ENCODE assay signal across 10 mouse cellular contexts in the genomic region with DNA sequence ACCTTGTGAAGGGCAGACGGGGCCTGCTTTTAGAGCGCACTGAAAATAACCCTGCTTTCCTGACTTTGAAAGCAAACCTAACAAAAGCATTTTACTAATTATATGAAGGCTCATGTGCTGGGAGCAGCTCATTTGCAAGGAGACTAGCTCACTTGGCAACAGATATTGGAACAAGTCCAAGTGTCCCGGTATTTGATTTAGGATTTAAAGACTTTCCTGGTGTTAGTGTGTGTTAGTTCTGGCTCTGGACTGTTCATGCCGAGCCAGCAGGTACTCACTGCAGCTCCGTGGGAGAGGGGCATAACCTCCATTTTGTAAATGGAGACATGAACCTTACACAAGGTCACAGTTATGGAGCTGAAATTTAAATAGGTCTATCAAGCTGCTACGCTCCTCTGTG. TPM values are rescaled to one million over a fixed set of nuclear protein-coding genes. Genes with fewer than 3 reads are reported as not detected.
DNase-seq lines count a peak whose midpoint lies in the region; ATAC-seq and TF ChIP-seq lines count a peak whose summit lies in the region.
"Had no signal": no experiment of that assay in that cellular context is flagged by ENCODE, and none has a peak within 500 bp of the region (broad histone marks: within the 10 kb centered on the region; RNA-seq: fewer than 3 reads in every experiment).

No protein-coding gene starts in this region.

- TF ChIP-seq CTCF in kidney, adult 2 months (conservative IDR thresholded peaks at IDR 0.05; ENCODE audit: insufficient read depth, insufficient read length, low read depth, low read length): no peak

- no peaks in the 10 kb centered on the region for H3K27me3 ChIP-seq in kidney, adult 2 months (replicated peaks; ENCODE audit: control insufficient read depth, insufficient read depth, low read length)
- no peaks in the 10 kb centered on the region for H3K27me3 ChIP-seq in kidney, embryonic 14.5 days (ENCODE audit: control insufficient read depth, insufficient read depth, low read length)
- H3K27me3 ChIP-seq: Patski had no signal

- TF ChIP-seq POLR2A in kidney, adult 2 months (IDR thresholded peaks at IDR 0.05; ENCODE audit: low read depth, low read length): no peak

- H3K9ac ChIP-seq in kidney, embryonic 14.5 days (ENCODE audit: low read depth, low read length): no peak overlapping the region

- H3K27ac ChIP-seq in kidney, adult 2 months (ENCODE audit: insufficient read depth, low read depth, low read length): peak overlapping the region; percentile 35; the same call in 1 of the 2 replicates
- no peak overlapping the region for H3K27ac ChIP-seq in kidney, embryonic 14.5 days (ENCODE audit: low read depth, low read length)

- ATAC-seq in kidney, embryonic 14.5 days (ENCODE audit: low FRiP score, low TSS enrichment): no peak
- no peak for ATAC-seq in megakaryocyte, adult 5-6 weeks (ENCODE audit: poor library complexity, severe bottlenecking)
- ATAC-seq: Patski had no signal

- no peaks in the 10 kb centered on the region; the same call in 1 of the 2 replicates for H3K36me3 ChIP-seq in kidney, adult 2 months (ENCODE audit: control insufficient read depth, insufficient read depth, low read length)
- peaks cover 26% of the 10 kb centered on the region for H3K36me3 ChIP-seq in kidney, embryonic 14.5 days (ENCODE audit: control insufficient read depth, insufficient read depth, low read length)

- H3K9me3 ChIP-seq in kidney, embryonic 14.5 days (ENCODE audit: control insufficient read depth, low read length): no peaks in the 10 kb centered on the region

- no peak overlapping the region for H3K4me3 ChIP-seq in kidney, adult 2 months (ENCODE audit: insufficient read depth, low read depth, low read length)
- H3K4me3 ChIP-seq in kidney, embryonic 14.5 days (ENCODE audit: low read length): no peak overlapping the region

- peak; percentile 86 for DNase-seq in kidney, adult 2 months
- DNase-seq in right cerebral cortex, postnatal 10 days (ENCODE audit: low spot score in 2 of 2): peak; percentile 42 to 69
- no peak for DNase-seq in right cerebral cortex, postnatal 36 days (ENCODE audit: low spot score in 2 of 2)
- peak; percentile 27 to 79 for DNase-seq in kidney, adult 8-10 months
- DNase-seq in telencephalon, adult 2 months (ENCODE audit: low read depth, low spot score): peak; percentile 50
- no peak for DNase-seq in urinary bladder, postnatal 10 days (ENCODE audit: low spot score)
- DNase-seq: right cerebral cortex, postnatal 25 days had no signal

- H3K4me1 ChIP-seq in kidney, adult 2 months (ENCODE audit: control insufficient read depth, insufficient read depth, low read length): peaks cover 6% of the 10 kb centered on the region; the same call in 1 of the 2 replicates
- H3K4me1 ChIP-seq in kidney, embryonic 14.5 days (ENCODE audit: control insufficient read depth, insufficient read depth, low read length): no peaks in the 10 kb centered on the region

- 28% methylated on average over 6 of the region's 6 CpGs for WGBS in kidney, adult 2 months
- 63% methylated on average over 6 of the region's 6 CpGs for WGBS in kidney, embryonic 14.5 days

- H3K4me2 ChIP-seq in kidney, embryonic 14.5 days (replicated peaks; ENCODE audit: low read depth, low read length): no peak overlapping the region

RNA-seq across cellular contexts. Expression of gene Wdr59, which starts 52.9 kb away (rescaled TPM):
- polyA plus RNA-seq in kidney, adult 2 months (2012; rRNA removed): 6.9 and 7.4 TPM in 2 replicates
- polyA plus RNA-seq in kidney, embryonic 14.5 days (2014; fragmentation: Nextera tagmentation; extraction: Ambion mirVana): 4.8 and 6.2 TPM in 2 replicates
- 3.1 and 3.3 TPM in 2 replicates for total RNA-seq in megakaryocyte, adult 5-6 weeks (2015)
- 1.5 and 2.1 TPM in 2 replicates for total RNA-seq in megakaryocyte, adult 5-6 weeks (2017)

Comparison
In these comparisons a context has a peak if more than half of its experiments do, and no peak if none do; other contexts are left out.
1. DNase-seq: peak in kidney, adult 2 months (single experiment), right cerebral cortex, postnatal 10 days (2 of 2), kidney, adult 8-10 months (2 of 2) and telencephalon, adult 2 months (single experiment); none in right cerebral cortex, postnatal 36 days (0 of 2) and urinary bladder, postnatal 10 days (single experiment).